Mouse (Mus musculus) frontal cortex, postnatal 14 days (tissue): ENCODE results near the gene Esr1.
"Not testable (repeated sequence)": the region's sequence is repeated elsewhere in the genome, so short reads cannot be mapped to it uniquely, and the experiment has no call there.

Experiments
- DNase-seq, 2 experiments: peaks; one replicate each; pipeline ENCODE4 v3.0.0; 2022; ENCODE audit warnings: low spot score in 2 of 2

Esr1 gene

DNA sequence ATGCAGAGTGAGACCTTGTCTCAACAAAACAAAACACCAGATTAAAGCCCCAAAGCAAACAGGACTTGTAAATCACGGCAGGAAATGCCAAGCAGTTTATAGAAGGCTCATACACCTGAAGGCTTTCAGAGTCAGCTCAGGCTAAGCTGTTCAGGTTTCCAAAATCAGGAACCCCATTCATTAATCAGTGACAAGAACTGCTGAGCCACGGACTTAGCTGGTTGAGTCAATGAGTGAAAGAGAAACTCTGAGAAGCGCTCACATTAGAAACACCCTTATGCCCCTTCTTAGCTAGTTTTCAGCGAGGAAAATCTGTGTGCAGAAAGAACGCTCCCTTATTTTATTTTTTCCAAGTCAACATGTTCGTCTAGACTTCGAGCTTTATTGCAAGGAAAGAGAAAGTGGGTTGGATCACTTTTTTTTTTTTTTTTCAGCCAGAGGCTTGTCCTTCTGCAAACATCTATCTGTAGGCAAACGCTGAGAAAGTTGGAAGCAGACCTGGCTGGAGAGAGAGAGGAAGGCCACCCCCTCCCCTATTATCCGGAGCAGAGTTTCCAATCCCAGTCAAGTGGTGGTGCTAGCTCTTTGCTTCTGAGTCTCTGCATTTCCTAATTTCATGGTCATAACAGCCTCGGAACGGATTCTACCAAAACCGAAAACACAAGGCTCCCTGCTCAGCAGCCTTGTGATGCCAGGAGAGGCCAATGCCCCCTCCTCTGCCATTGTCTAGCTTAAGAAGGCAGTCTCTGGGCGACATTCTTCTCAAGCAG lies at the start of gene Esr1:
Esr1 (plus strand) TSS at position 208 of the 770 bp plus-strand sequence.
- no peak for DNase-seq

DNA sequence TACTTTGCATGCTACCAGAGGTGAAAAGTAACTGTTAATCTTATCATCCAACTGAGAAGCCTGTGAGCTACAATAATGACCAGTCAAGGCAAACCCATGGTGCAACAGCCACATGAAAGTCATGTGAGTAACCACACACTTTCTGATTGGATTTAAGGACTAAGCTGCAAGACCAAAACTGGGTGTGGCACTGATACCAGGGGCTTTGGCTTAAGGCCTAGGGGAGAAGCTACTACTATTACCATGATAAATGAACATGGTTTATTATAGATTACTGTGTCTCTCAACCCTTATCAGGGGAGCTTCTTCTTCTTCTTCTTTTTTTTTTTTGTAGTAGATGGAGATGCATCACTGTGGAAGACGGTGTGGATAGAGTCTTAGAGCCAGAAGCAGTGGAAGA lies 46.2 kb upstream of the Esr1 start:
- DNase-seq: no peak

- DNase-seq: no peak
Measured at GRCm38 (mm10) chr10:4570778-4571177, 40.6 kb upstream of the Esr1 start.

DNA sequence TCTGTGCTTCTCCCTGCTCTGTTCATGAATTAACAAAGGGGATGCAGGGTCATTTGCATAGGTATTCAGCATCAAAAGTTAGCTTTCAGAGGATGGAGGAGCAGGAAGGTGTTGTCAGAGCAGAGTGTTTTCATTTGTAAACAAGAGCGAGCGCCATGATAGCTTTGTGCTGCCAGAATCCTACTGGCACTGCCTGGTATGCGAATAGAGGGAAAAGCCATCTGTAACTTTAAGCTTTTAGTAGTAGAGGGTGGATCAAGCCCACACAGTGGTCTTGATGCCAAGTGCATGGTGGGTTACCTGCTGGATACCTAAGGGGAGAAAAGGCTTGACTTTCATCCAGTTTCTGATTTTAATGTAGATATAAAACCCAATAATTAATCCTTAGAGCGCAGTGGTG lies 40.1 kb upstream of the Esr1 start:
- DNase-seq: no peak

GRCm38 (mm10) chr10:4581905-4582304 lies 29.5 kb upstream of the Esr1 start:
- DNase-seq: no peak

GRCm38 (mm10) chr10:4586691-4587090 lies 24.7 kb upstream of the Esr1 start:
- DNase-seq: no peak

- DNase-seq: no peak
Measured at GRCm38 (mm10) chr10:4589576-4589975, 21.8 kb upstream of the Esr1 start.

- no peak for DNase-seq
Measured at GRCm38 (mm10) chr10:4590956-4591355, 20.4 kb upstream of the Esr1 start.

GRCm38 (mm10) chr10:4593828-4594227 lies 17.6 kb upstream of the Esr1 start:
- no peak for DNase-seq

DNA sequence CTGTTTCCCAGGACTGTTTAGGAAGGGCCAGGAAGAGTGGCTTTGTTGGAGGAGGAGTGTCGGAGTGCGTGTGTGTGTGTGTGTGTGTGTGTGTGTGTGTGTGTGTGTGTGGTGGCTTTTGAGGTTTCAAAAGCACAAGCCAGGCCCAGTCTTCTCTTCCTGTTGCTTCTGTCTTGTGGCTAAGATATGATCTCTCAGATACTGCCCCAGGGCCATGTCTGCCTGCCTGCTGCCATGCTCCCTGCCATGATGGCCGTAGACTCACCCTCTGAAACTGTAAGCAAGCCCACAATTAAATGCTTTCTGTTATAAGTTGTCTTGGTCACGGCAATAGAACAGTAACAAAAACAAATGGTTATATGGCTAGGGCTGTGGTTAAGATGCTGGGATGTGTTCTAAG lies 14.2 kb upstream of the Esr1 start:
- no peak for DNase-seq

DNA sequence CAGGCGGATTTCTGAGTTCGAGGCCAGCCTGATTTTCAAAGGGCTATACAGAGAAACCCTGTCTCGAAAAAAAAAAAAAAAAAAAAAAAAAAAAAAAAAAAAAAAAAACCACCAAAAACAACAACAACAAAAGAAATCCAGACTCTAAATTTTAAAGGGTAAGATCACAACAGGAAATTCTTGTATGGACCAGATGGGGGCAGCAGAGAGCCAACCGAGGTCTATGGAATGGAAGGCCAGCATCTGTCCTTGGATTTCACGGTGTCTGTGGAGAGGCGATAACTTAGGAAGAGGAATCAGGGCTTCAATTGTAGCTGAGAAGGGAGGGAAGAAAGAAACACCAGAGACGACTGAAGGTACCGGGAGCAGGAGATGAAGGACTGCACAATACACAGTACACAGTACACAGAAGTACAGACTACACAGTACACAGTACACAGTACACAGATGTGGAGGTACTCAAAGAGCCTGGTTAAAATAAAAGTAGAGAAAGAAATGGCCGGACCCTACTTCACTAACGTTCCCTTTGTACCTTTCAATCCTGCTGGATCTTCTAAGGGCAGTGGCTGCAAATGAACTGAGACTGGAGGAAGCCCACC lies 13.1 kb upstream of the Esr1 start:
- DNase-seq: peak in 1 of 2 experiments; percentile 41

- DNase-seq: peak in 1 of 2 experiments; percentile 15
Measured at GRCm38 (mm10) chr10:4598916-4599315, 12.5 kb upstream of the Esr1 start.

GRCm38 (mm10) chr10:4599591-4599990 lies 11.8 kb upstream of the Esr1 start:
- no peak for DNase-seq

- no peak for DNase-seq
Measured at GRCm38 (mm10) chr10:4600796-4601474, 10.5 kb upstream of the Esr1 start.

DNA sequence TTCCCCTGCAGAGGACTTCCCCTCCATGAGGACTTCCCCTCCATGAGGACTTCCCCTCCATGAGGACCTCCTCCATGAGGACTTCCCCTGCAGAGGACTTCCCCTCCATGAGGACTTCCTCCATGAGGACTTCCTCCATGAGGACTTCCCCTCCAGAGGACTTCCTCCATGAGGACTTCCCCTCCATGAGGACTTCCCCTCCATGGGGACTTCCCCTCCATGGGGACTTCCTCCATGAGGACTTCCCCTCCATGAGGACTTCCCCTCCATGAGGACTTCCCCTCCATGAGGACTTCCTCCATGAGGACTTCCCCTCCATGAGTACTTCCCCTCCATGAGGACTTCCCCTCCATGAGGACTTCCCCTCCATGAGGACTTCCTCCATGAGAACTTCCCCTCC lies 9.8 kb upstream of the Esr1 start:
- not testable (repeated sequence) for DNase-seq

DNA sequence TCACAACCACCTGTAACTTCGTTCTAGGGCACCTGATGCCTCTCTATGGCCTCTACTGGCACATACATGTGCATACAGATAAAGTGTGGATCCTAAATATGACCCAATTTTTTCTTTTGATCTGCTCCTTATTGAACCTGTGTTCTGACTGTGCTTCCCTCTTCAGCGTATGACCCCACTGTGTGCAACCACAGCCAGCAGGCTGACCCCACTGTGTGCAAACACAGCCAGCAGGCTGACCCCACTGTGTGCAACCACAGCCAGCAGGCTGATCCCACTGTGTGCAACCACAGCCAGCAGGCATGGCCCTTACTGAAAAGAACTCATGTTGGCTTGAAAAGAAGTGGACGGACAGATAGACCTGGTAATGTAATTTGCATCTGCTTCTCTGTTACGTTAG lies 8.9 kb upstream of the Esr1 start:
- DNase-seq: no peak

GRCm38 (mm10) chr10:4604527-4605209 lies 6.7 kb upstream of the Esr1 start:
- DNase-seq: no peak

GRCm38 (mm10) chr10:4610234-4610633 lies 1.2 kb upstream of the Esr1 start:
- no peak for DNase-seq

DNA sequence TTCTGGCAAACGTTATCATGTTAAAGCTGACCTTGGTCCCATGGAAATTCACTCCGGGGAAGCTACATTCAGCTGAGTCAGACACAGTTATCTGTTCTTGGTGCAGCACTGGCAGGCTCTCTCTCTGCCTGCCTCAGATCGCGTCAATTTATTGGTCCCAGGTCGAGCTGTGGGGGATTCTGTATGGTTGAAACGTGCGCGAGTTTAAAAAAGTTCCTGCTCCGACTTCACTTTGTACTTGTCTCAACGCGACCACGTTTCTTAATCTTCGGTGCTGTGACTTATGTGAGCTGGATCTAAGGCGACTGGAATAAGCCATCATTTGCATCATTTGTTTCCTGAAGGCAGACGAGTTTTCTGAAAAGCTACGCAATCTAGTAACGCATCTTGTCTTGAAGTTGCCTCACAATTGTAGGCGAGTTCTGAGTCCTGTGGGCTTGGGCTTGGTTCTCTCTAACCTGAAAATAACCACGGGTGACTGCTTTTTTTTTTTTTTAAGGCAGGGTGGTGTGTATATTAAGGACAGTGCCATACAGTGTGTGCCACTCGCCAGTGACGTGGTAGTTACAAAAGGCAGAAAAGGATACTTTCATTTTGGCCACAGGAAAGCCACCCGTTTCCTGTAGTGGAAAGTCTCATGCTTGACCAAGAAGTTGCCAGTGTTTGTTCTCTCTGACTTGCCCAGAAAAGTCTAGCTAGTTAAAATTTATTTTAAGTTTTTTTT lies 1.1 kb downstream of the Esr1 start:
- no peak for DNase-seq

GRCm38 (mm10) chr10:4618026-4618425 lies 6.6 kb downstream of the Esr1 start:
- DNase-seq: no peak

GRCm38 (mm10) chr10:4618686-4619085 lies 7.3 kb downstream of the Esr1 start:
- DNase-seq: no peak

DNA sequence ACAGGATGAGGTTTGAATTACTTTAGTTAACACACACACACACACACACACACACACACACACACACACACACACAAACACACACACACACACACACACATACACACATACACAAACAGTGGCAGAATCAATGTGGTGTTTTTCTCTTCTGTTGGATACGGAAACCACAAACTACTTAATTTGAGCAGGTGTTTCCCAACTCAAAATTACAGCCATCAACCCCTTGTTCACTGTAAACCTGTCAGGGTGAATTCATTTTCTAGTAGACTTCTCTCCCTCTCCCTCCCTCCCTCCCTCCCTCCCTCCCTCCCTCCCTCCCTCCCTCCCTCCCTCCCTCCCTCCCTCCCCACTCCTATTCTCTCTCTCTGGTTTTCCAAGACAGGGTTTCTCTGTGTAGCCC lies 8.0 kb downstream of the Esr1 start:
- not testable (repeated sequence) for DNase-seq
